Mouse (Mus musculus) liver, embryonic 16.5 days (tissue): ENCODE data around the gene Tvp23b. TPM values are rescaled to one million over a fixed set of nuclear protein-coding genes. Genes with fewer than 3 reads are reported as not detected.

Experiments used
- ATAC-seq: fragments of 200-750 bp; cut with Nextera tagmentation; 2 replicates; pipeline ENCODE4 v1.8.0; 2017; ENCODE audit warnings: low read depth, mild to moderate bottlenecking, moderate number of reproducible peaks, moderate library complexity
- H3K27ac ChIP-seq: fragments of 300-500 bp; sonication (generic); 2 replicates; pipeline ENCODE4 v1.5.1; 2014; ENCODE audit warnings: mild to moderate bottlenecking, low read length
- H3K27me3 ChIP-seq: fragments of 300-500 bp; sonication (generic); 2 replicates; pipeline ENCODE4 v1.6.1; 2014; ENCODE audit warnings: low read depth, low read length, mixed read lengths; ENCODE audit not compliant: control insufficient read depth, insufficient read depth
- H3K36me3 ChIP-seq: fragments of 300-500 bp; sonication (generic); 2 replicates; pipeline ENCODE4 v1.6.1; 2014; ENCODE audit warnings: mild to moderate bottlenecking; ENCODE audit not compliant: control insufficient read depth, insufficient read depth
- H3K4me1 ChIP-seq: fragments of 300-500 bp; sonication (generic); 2 replicates; pipeline ENCODE4 v1.6.1; 2014; ENCODE audit warnings: low read depth, low read length, mixed read lengths; ENCODE audit not compliant: control insufficient read depth
- H3K4me2 ChIP-seq: fragments of 300-500 bp; sonication (generic); 2 replicates; pipeline ENCODE4 v1.6.1; 2014; ENCODE audit warnings: low read depth, low read length, mixed read lengths
- H3K4me3 ChIP-seq: fragments of 300-500 bp; sonication (generic); 2 replicates; pipeline ENCODE4 v1.5.1; 2014; ENCODE audit warnings: low read depth, mild to moderate bottlenecking, low read length
- H3K9ac ChIP-seq: fragments of 300-500 bp; sonication (generic); 2 replicates; pipeline ENCODE4 v1.6.1; 2014; ENCODE audit warnings: low read depth, low read length
- H3K9me3 ChIP-seq: fragments of 300-500 bp; sonication (generic); replicated peaks from 2 replicates; pipeline ENCODE4 v1.6.1; 2016; ENCODE audit warnings: low read length; ENCODE audit not compliant: control insufficient read depth
- WGBS: fragments of 180-500 bp; shearing (Covaris S2); extraction: QIAGEN DNeasy Blood & Tissue Kit; methylation state at CpG from one replicate; pipeline ENCODE4 v1.1.7; 2014; ENCODE audit not compliant: insufficient replicate concordance; 5-methylcytosine and 5-hydroxymethylcytosine counted together
- polyA plus RNA-seq: library from polyadenylated mRNA; unstranded; fragments of >200 nt; fragmentation: Nextera tagmentation; extraction: Ambion mirVana; gene quantifications from 2 replicates; pipeline ENCODE4 v1.2.1, GENCODE M21; 2015

Tvp23b gene
- polyA plus RNA-seq, 1 experiment from 2014 or later, result 26.1 TPM

DNA sequence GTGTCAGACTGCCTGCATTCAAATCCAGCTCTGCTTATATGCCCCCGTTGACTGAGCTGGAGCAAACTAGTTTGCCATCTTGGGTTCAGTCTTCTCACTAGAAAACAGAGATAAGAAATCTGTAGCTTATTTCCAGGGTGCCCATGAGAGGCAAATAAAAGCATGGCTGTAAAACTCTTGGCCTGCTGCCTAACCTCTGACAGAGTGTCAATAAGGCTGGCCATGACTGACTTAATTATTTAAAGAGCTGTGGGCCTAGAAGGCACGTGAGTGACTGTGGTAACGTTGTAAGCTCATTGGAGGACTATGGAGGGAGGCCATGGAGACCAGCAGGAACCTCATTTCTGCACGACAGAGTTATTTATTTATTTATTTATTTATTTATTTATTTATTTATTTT lies 66.3 kb downstream of the Tvp23b start:
- no peak overlapping the region for H3K4me2 ChIP-seq
- no peaks in the 10 kb centered on the region for H3K9me3 ChIP-seq
- no peak overlapping the region for H3K9ac ChIP-seq
- no peak overlapping the region for H3K4me3 ChIP-seq
- 39% methylated on average over 4 of the region's 4 CpGs for WGBS
- no peak overlapping the region for H3K27ac ChIP-seq
- ATAC-seq, result no peak
- H3K36me3 ChIP-seq, result no peaks in the 10 kb centered on the region
- no peaks in the 10 kb centered on the region for H3K4me1 ChIP-seq
- H3K27me3 ChIP-seq, result no peaks in the 10 kb centered on the region

DNA sequence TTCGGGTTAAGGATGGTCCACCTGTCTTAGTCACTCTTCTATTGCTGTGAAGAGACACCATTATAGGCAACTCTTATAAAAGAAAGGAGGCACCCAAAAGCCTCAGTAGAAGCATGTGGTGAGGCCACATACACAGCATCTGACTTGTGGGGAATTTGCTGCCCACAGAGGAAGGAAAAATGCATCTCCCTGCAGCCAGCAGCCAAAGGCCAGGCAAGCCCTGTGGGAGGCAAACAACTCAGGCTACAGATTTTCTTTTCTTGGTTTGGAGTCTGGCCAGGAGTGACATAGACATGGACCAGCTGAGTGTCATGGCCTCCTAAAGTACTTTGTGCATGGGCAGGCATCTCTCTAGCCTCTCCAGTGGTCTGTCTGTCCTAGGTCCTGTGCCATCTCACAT lies 70.3 kb downstream of the Tvp23b start:
- H3K4me2 ChIP-seq, result no peak overlapping the region
- no peak for ATAC-seq
- WGBS, result 46% methylated on average over 1 of the region's 1 CpGs
- H3K4me1 ChIP-seq, result no peaks in the 10 kb centered on the region
- no peak overlapping the region for H3K4me3 ChIP-seq
- H3K9me3 ChIP-seq, result no peaks in the 10 kb centered on the region
- no peaks in the 10 kb centered on the region for H3K27me3 ChIP-seq
- no peak overlapping the region for H3K9ac ChIP-seq
- H3K36me3 ChIP-seq, result no peaks in the 10 kb centered on the region
- no peak overlapping the region for H3K27ac ChIP-seq

DNA sequence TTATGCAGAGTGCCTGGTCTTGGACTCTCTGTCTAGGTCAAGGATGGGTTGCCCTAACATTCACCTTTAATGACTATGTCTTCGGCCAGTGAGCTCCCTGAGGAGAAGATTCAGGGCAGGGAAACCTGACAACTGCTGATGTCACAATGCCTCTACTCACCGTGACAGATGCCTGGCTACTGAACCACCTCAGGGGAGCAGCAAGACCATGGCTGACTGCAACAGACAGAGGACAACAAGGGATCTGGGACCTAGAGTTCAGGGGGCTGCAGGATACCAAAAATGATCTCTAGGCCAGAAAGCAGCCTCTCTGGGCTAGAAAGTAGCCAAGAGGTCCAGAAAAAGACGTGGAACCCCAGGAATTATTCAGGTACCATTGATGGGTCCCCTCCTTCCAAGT lies 71.8 kb downstream of the Tvp23b start, which contains the start of gene Cdrt4:
TSS of gene Cdrt4 (plus strand) at position 182 of the 400 bp plus-strand sequence.
- H3K36me3 ChIP-seq, result no peaks in the 10 kb centered on the region
- no peak within 1 kb of the TSS for H3K27ac ChIP-seq
- no peaks in the 10 kb centered on the region for H3K4me1 ChIP-seq
- no peak within 1 kb of the TSS for H3K4me3 ChIP-seq
- no peak for ATAC-seq
- no peaks in the 10 kb centered on the region for H3K27me3 ChIP-seq
- no peak within 1 kb of the TSS for H3K4me2 ChIP-seq
- no peaks in the 10 kb centered on the region for H3K9me3 ChIP-seq
- H3K9ac ChIP-seq, result no peak within 1 kb of the TSS
- 47% methylated on average over 3 of the region's 3 CpGs for WGBS

GRCm38 (mm10) chr11:62954766-62955165 lies 75.5 kb downstream of the Tvp23b start:
- Histone ChIP-seq H3K36me3 (no peaks in the 10 kb centered on the region), H3K9ac (no peak overlapping the region)

DNA sequence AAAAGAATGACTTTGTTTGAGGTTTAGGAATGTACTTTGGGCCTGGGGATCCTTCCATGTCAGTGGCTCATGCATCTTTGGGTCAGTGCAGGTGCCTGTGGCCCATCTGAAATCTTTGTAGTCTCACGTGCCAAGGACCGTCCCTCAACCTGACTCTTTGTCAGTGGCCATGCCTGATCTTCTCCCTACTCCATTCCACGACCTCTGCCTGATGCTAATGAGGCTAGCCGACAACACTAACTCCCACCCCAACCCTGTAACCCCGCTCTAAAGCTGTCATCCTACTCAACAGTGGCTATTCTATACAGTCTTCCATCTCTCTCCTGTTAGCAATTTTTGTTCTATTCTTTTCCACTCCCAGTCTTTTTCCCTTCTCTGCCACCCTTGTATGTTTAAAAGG lies 75.9 kb downstream of the Tvp23b start:
- Histone ChIP-seq H3K4me1 (no peaks in the 10 kb centered on the region), H3K36me3 (no peaks in the 10 kb centered on the region), H3K27me3 (no peaks in the 10 kb centered on the region), H3K4me3 (no peak overlapping the region), H3K4me2 (no peak overlapping the region), H3K9me3 (no peaks in the 10 kb centered on the region), H3K27ac (no peak overlapping the region), H3K9ac (no peak overlapping the region)
- 53% methylated on average over 5 of the region's 5 CpGs for WGBS
- no peak for ATAC-seq

More at GRCm38 (mm10) chr11:62954766-62955165, 75.5 kb downstream of the Tvp23b start:
- no peak for ATAC-seq
- H3K4me2 ChIP-seq, result no peak overlapping the region
- H3K27ac ChIP-seq, result no peak overlapping the region
- H3K27me3 ChIP-seq, result no peaks in the 10 kb centered on the region
- no peak overlapping the region for H3K4me3 ChIP-seq
- 56% methylated on average over 3 of the region's 3 CpGs for WGBS
- H3K4me1 ChIP-seq, result no peaks in the 10 kb centered on the region
- H3K9me3 ChIP-seq, result no peaks in the 10 kb centered on the region

DNA sequence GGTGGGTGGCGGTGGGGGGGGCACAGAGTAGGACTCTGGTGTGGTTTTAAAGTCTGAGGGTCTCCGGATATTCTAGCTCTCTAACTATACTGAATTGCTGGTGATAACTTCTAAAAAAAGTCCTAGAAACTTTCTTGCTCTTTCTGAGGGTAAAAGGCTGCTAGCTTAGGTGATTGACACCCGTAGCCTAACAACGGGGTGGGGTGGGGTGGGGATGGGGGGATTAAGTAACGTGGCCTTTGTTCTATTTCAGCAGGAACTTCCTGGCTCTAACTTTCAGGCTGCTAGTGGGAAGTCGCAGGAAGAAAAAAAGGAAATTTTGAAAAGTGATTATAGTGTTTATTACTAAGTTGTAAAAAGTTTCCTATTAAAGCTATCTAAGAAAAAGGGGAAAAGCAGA lies 76.5 kb downstream of the Tvp23b start:
- Histone ChIP-seq H3K9ac (no peak overlapping the region), H3K4me3 (no peak overlapping the region), H3K9me3 (no peaks in the 10 kb centered on the region), H3K4me2 (no peak overlapping the region), H3K36me3 (no peaks in the 10 kb centered on the region), H3K4me1 (no peaks in the 10 kb centered on the region), H3K27ac (no peak overlapping the region), H3K27me3 (no peaks in the 10 kb centered on the region)
- 31% methylated on average over 6 of the region's 6 CpGs for WGBS
- no peak for ATAC-seq

DNA sequence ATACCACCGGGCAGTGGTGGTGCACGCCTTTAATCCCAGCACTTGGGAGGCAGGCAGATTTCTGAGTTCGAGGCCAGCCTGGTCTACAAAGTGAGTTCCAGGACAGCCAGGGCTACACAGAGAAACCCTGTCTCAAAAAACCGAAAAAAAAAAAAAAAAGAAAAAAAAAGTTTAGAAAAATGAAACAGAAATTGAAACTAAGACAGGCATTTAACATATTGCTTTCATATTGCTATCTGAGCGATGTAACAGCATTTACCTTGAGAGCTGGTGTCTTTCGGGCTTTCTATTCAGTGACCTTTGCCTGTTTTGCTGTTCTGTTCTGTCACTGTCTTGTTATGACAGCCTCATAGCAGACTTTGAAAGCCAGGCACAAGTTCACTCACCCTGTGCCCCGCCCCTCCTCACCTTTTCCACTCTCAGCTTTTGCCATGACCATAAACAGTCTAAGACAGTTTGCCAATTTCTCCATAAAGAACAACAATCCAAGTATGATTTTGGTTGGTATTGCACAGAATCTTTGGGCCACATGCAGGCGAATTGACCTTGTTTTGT lies 78.4 kb downstream of the Tvp23b start:
- no peaks in the 10 kb centered on the region for H3K4me1 ChIP-seq
- no peak overlapping the region for H3K4me2 ChIP-seq
- H3K27ac ChIP-seq, result no peak overlapping the region
- 57% methylated on average over 8 of the region's 8 CpGs for WGBS
- no peak overlapping the region for H3K9ac ChIP-seq
- H3K4me3 ChIP-seq, result no peak overlapping the region
- H3K36me3 ChIP-seq, result no peaks in the 10 kb centered on the region
- no peaks in the 10 kb centered on the region for H3K9me3 ChIP-seq
- no peaks in the 10 kb centered on the region for H3K27me3 ChIP-seq
- no peak for ATAC-seq

DNA sequence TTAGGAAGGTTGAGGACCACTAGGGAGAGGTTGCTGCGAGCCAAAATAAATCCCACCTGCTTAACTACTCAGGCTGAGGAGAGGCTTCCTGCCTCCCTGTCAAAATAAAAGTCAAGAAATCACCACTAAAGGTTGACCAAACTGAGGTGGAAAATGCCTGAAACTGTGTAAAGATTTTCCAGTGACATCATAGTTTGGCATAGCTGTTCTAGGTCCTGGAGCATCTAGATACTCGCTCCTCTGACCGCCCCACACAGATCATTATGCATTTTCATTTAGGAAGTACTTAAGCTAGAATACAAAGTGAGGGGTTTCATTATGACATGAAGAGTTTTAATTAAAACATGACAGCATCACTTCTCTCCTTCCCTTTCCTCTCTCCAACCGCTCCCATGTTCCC lies 84.0 kb downstream of the Tvp23b start:
- Histone ChIP-seq H3K36me3 (no peaks in the 10 kb centered on the region), H3K4me2 (no peak overlapping the region), H3K27me3 (no peaks in the 10 kb centered on the region), H3K4me1 (no peaks in the 10 kb centered on the region), H3K27ac (no peak overlapping the region), H3K9me3 (no peaks in the 10 kb centered on the region), H3K9ac (no peak overlapping the region), H3K4me3 (no peak overlapping the region)
- ATAC-seq, result no peak
- WGBS, result 66% methylated on average over 4 of the region's 4 CpGs

DNA sequence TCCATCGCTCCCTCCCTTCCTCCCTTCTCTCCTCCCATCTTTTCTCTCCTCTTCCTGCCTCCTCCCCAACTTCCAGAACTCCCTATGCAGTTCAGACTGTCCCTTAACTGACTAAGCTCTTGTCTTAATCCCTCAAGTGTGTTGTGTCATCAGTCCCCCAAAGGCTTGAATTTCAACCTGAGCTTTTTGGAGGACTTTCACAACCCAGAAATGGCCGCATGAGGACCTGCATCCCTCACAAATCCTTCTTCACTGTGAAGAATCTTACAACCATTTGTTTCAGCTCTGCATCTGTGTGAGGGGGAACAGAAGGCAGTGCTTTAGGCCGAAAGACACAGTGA lies 87.1 kb downstream of the Tvp23b start:
- H3K4me2 ChIP-seq, result no peak overlapping the region
- no peak overlapping the region for H3K27ac ChIP-seq
- 34% methylated on average over 3 of the region's 3 CpGs for WGBS
- H3K9me3 ChIP-seq, result no peaks in the 10 kb centered on the region
- no peak overlapping the region for H3K9ac ChIP-seq
- H3K27me3 ChIP-seq, result no peaks in the 10 kb centered on the region
- H3K4me1 ChIP-seq, result no peaks in the 10 kb centered on the region
- H3K4me3 ChIP-seq, result no peak overlapping the region
- ATAC-seq, result no peak
- H3K36me3 ChIP-seq, result no peaks in the 10 kb centered on the region
